Mouse (Mus musculus) ES-E14 (cell line): ENCODE results near the gene Rnf222. TPM values are rescaled to one million over a fixed set of nuclear protein-coding genes. Genes with fewer than 3 reads are reported as not detected.

ENCODE experiments used
- DNase-seq: peaks from one replicate; pipeline ENCODE4 v3.0.0-alpha.2; 2013; ENCODE audit warnings: low read depth, low spot score
- H3K27ac ChIP-seq: 2 replicates; pipeline ENCODE4 v1.5.1; 2012; ENCODE audit warnings: low read depth, mild to moderate bottlenecking, low read length, moderate library complexity, mixed read lengths; ENCODE audit not compliant: poor library complexity, insufficient read depth, severe bottlenecking
- H3K36me3 ChIP-seq: 2 replicates; pipeline ENCODE4 v1.6.1; 2012; ENCODE audit warnings: mild to moderate bottlenecking, low read length, moderate library complexity, mixed read lengths; ENCODE audit not compliant: control insufficient read depth, poor library complexity, insufficient read depth, severe bottlenecking
- H3K4me1 ChIP-seq, 2 experiments: fragments of 150-350 bp in 1 of 2; sonication (generic) in 1 of 2; 2 replicates each; pipeline ENCODE4 v1.6.1; 2012; ENCODE audit warnings: low read length in 2 of 2, mild to moderate bottlenecking in 1 of 2, mixed read lengths in 1 of 2; ENCODE audit not compliant: control insufficient read depth in 2 of 2, insufficient read depth in 2 of 2, poor library complexity in 1 of 2
- H3K4me3 ChIP-seq, 2 experiments: fragments of 150-350 bp in 1 of 2; sonication (generic) in 1 of 2; 2 replicates each; pipeline ENCODE4 v1.5.1; 2012; ENCODE audit warnings: low read length in 2 of 2, low read depth in 1 of 2, mild to moderate bottlenecking in 1 of 2, mixed read lengths in 1 of 2; ENCODE audit not compliant: insufficient read depth in 1 of 2, poor library complexity in 1 of 2, severe bottlenecking in 1 of 2
- H3K9ac ChIP-seq: 2 replicates; pipeline ENCODE4 v1.6.1; 2012; ENCODE audit warnings: low read depth, mild to moderate bottlenecking, low read length, mixed read lengths; ENCODE audit not compliant: poor library complexity, insufficient read depth, severe bottlenecking
- H3K9me3 ChIP-seq: fragments of 150-350 bp; sonication (generic); 2 replicates; pipeline ENCODE4 v1.6.1; 2012; ENCODE audit warnings: low read depth, mild to moderate bottlenecking, low read length; ENCODE audit not compliant: control insufficient read depth, insufficient read depth
- CHD2 ChIP-seq: IDR thresholded peaks from 2 replicates; pipeline ENCODE4 v1.6.1; 2014; ENCODE audit warnings: mild to moderate bottlenecking, low read depth, low read length, inconsistent platforms
- HCFC1 ChIP-seq: IDR thresholded peaks from 2 replicates; pipeline ENCODE4 v1.6.1; 2012; ENCODE audit warnings: low read length, inconsistent platforms, borderline replicate concordance; ENCODE audit not compliant: insufficient read depth
- MAFK ChIP-seq: IDR thresholded peaks from 2 replicates; pipeline ENCODE4 v1.6.1; 2014; ENCODE audit warnings: mild to moderate bottlenecking, low read depth, low read length, inconsistent platforms; ENCODE audit not compliant: insufficient read depth
- ZC3H11A ChIP-seq: IDR thresholded peaks from 2 replicates; pipeline ENCODE4 v1.6.1; 2012; ENCODE audit warnings: low read depth, mild to moderate bottlenecking, inconsistent platforms, low read length, borderline replicate concordance
- ZNF384 ChIP-seq: IDR thresholded peaks from 2 replicates; pipeline ENCODE4 v1.6.1; 2012; ENCODE audit warnings: low read depth, low read length, inconsistent platforms
- in situ Hi-C, 2 experiments: fragments of 600-800 bp; cut with MboI; formaldehyde crosslinking; loops; one replicate each; pipeline ENCODE4 v1.15.1; 2025; ENCODE audit warnings: low sequenced_read_pairs in 2 of 2, inconsistent platforms in 1 of 2; ENCODE audit not compliant: unreplicated experiment in 2 of 2
- total RNA-seq: library from RNA; depleted of rRNA; stranded (reverse); fragments of 300-350 nt; gene quantifications from 2 replicates; pipeline ENCODE4 v1.2.3, GENCODE M21; 2012

Rnf222 gene
- total RNA-seq, 1 experiment, result 0.09 TPM

- in situ Hi-C loops, result loop anchor here in 1 of 2 experiments (5.0 kb wide), 1 partner anchor 81 kb away; no protein-coding TSS in a partner anchor
- H3K36me3 ChIP-seq, result peaks cover 35% of the 10 kb centered on the region
- no peak overlapping the region for H3K27ac ChIP-seq
- no peak overlapping the region for H3K9ac ChIP-seq
- H3K9me3 ChIP-seq, result no peaks in the 10 kb centered on the region
- no peak for TF ChIP-seq ZNF384
- no peak for TF ChIP-seq HCFC1
- no peak for TF ChIP-seq ZC3H11A
- TF ChIP-seq CHD2, result no peak
- no peak for TF ChIP-seq MAFK
- no peaks in the 10 kb centered on the region; a peak in 1 of 4 replicates for H3K4me1 ChIP-seq
- DNase-seq, result no peak
- H3K4me3 ChIP-seq, result no peak overlapping the region
These were observed 18.1 kb downstream of the Rnf222 start for GRCm38 (mm10) chr11:68906461-68906790.

- no peak overlapping the region for H3K9ac ChIP-seq
- no peaks in the 10 kb centered on the region for H3K9me3 ChIP-seq
- H3K4me3 ChIP-seq, result no peak overlapping the region
- no peak for TF ChIP-seq ZNF384
- no peak for TF ChIP-seq CHD2
- no peak for TF ChIP-seq ZC3H11A
- TF ChIP-seq MAFK, result no peak
- no peak for TF ChIP-seq HCFC1
- DNase-seq, result no peak
- H3K36me3 ChIP-seq, result peaks cover 33% of the 10 kb centered on the region
- no peaks in the 10 kb centered on the region; a peak in 1 of 4 replicates for H3K4me1 ChIP-seq
- in situ Hi-C loops, result loop anchor here in 1 of 2 experiments (5.0 kb wide), 1 partner anchor 80 kb away; no protein-coding TSS in a partner anchor
- no peak overlapping the region for H3K27ac ChIP-seq
These were observed 18.9 kb downstream of the Rnf222 start for GRCm38 (mm10) chr11:68907251-68907650.

DNA sequence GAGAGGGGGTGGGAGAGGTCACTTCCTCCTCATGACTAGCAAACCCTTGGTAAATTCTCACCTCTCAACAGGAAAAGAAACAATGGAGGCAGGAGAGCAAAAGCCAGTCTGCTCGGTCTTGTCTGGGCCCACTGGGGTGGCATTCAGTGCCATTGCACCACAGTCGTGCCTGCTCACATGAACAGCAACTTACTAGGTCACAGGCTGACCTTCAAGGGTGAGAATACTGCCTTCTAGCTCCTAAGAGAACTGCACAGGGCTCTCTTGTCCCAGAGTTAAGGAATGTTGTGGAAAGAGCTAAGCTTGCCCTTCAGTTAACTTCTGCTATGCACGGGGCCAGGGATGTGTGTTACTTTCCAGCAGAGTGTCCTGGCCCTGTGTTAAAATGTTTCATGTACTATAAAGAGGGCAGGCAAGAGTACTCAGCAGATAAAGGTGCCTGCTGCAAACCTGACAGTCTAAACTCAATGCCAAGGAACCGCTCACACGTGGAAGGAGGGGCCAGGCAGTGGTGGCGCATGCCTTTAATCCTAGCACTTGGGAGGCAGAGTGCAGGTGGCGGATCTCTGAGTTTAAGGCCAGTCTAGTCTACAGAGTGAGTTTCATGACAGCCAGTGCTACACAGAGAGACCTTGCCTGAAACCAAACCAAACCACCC lies 20.6 kb downstream of the Rnf222 start:
- TF ChIP-seq ZC3H11A, result no peak
- TF ChIP-seq CHD2, result no peak
- no peak for TF ChIP-seq HCFC1
- no peak for TF ChIP-seq MAFK
- TF ChIP-seq ZNF384, result no peak
- Histone ChIP-seq H3K4me1 (no peaks in the 10 kb centered on the region; a peak in 1 of 4 replicates), H3K9ac (no peak overlapping the region), H3K4me3 (no peak overlapping the region), H3K36me3 (peaks cover 17% of the 10 kb centered on the region), H3K9me3 (no peaks in the 10 kb centered on the region), H3K27ac (no peak overlapping the region)
- no peak for DNase-seq
- in situ Hi-C loops, result loop anchor here in 1 of 2 experiments (5.0 kb wide), 1 partner anchor 78 kb away; no protein-coding TSS in a partner anchor

GRCm38 (mm10) chr11:68911531-68912177 lies 23.3 kb downstream of the Rnf222 start:
- H3K9me3 ChIP-seq, result no peaks in the 10 kb centered on the region
- H3K27ac ChIP-seq, result no peak overlapping the region
- H3K4me3 ChIP-seq, result no peak overlapping the region
- TF ChIP-seq MAFK (no peak), CHD2 (no peak), ZNF384 (no peak), HCFC1 (no peak), ZC3H11A (no peak)
- H3K9ac ChIP-seq, result no peak overlapping the region
- DNase-seq, result no peak
- H3K4me1 ChIP-seq, result no peaks in the 10 kb centered on the region; a peak in 1 of 4 replicates
- H3K36me3 ChIP-seq, result no peaks in the 10 kb centered on the region
- in situ Hi-C loops, result no loop called here
